Mouse (Mus musculus) regulatory T cell (primary cell): ENCODE data around the gene Sort1.

Experiments
- in situ Hi-C: fragments of 300-600 bp; cut with MboI, MseI; formaldehyde crosslinking; loops from one replicate; pipeline ENCODE4 v1.15.1; 2025; ENCODE audit warnings: high pct_unique_total_duplicates

Sort1 gene

DNA sequence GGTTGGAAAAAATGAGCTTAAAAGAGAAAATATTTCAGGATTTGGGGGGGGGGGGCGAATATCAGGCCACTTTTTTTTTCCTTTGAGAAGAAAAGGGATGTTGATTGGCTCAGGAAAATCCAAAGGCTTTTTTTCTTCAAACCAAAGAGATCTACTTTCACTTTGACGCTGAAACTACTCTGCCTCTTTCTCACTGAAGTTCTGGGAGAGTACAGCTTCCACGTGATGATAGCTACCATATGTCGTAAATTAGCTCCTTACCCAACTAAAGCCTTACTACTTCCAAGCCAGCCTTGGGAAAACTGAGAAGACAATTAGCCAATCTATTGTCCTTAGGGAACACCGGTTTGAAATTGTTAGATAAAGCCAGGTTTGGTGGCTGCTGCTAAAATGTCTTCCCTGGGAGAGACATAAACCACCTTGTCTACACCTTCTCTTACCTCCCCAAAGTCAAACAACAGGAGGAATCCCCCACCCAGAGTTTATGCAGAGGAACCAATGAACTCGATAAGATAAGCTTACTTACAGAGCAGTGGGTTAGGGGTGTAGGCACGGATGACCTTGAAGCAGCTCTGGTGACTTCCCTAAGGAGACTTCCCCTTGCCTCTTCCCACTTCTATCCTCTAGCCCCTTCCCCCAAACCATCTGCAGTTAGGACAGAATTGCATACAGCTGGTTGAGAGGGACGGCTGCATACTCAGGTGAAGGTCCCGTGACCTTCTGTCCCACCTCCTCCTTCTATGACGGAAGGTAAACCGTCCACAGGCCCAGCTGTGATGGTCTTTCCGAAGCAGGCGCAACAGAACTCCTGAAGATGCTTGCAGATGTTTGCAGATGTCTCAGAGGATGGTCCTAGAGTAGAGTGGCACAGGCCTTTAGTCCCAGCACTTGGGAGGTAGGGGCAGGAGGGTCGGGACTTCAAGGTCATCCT is 98.3 kb downstream of the Sort1 start:
- in situ Hi-C loops, result loop anchor here (10.0 kb wide), 1 partner anchor 217 kb away; no protein-coding TSS in a partner anchor

- in situ Hi-C loops, result loop anchor here (10.0 kb wide), 1 partner anchor 219 kb away; no protein-coding TSS in a partner anchor
Measured at GRCm38 (mm10) chr3:108383485-108384354, 99.8 kb downstream of the Sort1 start, which contains the start of gene Psrc1. Gene Psrc1, plus strand, starts transcription at chr3:108383839.

DNA sequence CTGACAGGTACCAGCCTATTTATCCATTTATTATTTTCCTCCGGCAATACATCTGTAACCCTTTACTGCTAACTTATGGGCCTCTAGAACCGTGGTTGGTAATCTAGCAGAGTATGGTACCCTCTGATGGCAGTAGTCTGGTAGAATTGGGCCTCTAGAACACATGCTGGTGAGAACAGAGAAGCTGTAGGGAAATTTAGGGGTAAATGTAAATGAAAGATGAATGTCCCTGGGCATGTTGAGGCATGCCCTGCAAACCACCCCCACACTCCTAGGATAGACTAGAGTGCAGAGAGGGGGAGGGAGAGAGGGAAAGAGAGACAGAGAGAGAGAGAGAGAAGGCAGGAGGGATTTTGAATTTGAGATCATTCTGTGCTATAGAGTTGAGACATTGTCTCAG is 100.5 kb downstream of the Sort1 start:
- in situ Hi-C loops, result loop anchor here (10.0 kb wide), 1 partner anchor 220 kb away; no protein-coding TSS in a partner anchor

GRCm38 (mm10) chr3:108386186-108386585 is 102.3 kb downstream of the Sort1 start:
- in situ Hi-C loops, result loop anchor here (5.0 to 10.0 kb wide), 2 partner anchors 109 to 221 kb away; no protein-coding TSS in a partner anchor

- in situ Hi-C loops, result loop anchor here (5.0 to 10.0 kb wide), 2 partner anchors 112 to 224 kb away; no protein-coding TSS in a partner anchor
Measured at GRCm38 (mm10) chr3:108389111-108389545, 105.2 kb downstream of the Sort1 start.

- in situ Hi-C loops, result no loop called here
Measured at GRCm38 (mm10) chr3:108392299-108392698, 108.4 kb downstream of the Sort1 start.

DNA sequence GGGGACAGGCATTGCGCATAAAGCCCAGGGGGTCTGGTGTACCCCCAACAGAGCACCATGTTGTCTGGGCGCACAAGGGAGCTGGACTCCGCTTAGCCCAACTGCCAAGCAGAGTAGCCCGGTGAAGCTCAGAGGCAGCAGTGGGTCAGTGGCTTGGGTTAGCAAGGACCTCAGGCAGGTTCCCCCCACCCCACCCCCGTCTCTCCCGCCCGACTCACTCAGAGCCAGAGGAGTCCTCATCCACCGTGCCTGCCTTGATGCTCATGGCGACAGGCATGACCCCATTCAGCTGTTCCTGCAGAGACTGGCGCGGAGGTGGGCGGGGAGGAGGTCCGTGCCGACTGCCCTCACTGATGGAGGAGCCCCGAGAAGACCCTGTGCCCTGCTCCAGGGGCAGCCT is 108.9 kb downstream of the Sort1 start:
- in situ Hi-C loops, result no loop called here

GRCm38 (mm10) chr3:108398281-108398680 is 114.4 kb downstream of the Sort1 start:
- in situ Hi-C loops, result no loop called here

DNA sequence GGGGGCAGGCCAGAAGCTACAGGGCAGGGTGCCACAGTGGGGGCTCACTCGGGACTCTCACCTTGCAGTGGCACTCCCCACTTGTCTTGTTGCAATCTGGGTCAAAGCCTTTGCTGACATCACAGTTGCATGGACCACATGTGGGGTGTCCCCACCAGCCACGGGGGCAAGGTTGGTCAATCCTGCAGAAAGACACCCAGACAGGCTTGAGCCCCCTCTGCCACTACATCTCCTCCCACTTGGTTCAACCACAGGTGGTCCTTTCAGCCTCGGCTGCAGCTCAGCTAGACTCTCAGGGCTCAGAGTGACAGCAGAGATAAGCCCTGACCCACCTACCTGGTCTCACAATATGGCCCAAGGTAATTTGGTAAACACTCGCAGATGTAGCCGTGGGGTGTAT is 116.6 kb downstream of the Sort1 start:
- in situ Hi-C loops, result loop anchor here (5.0 to 10.0 kb wide), 2 partner anchors 162 to 504 kb away; partner anchors contain the start of gene Tmem167b

- in situ Hi-C loops, result loop anchor here (5.0 to 10.0 kb wide), 2 partner anchors 160 to 503 kb away; partner anchors contain the start of gene Tmem167b
Measured at GRCm38 (mm10) chr3:108401692-108402527, 118.0 kb downstream of the Sort1 start.

GRCm38 (mm10) chr3:108402528-108402920 is 118.6 kb downstream of the Sort1 start:
- in situ Hi-C loops, result loop anchor here (5.0 to 10.0 kb wide), 2 partner anchors 160 to 502 kb away; partner anchors contain the start of gene Tmem167b

- in situ Hi-C loops, result loop anchor here (10.0 kb wide), 1 partner anchor 499 kb away; no protein-coding TSS in a partner anchor
Measured at GRCm38 (mm10) chr3:108405536-108406305, 121.8 kb downstream of the Sort1 start.

DNA sequence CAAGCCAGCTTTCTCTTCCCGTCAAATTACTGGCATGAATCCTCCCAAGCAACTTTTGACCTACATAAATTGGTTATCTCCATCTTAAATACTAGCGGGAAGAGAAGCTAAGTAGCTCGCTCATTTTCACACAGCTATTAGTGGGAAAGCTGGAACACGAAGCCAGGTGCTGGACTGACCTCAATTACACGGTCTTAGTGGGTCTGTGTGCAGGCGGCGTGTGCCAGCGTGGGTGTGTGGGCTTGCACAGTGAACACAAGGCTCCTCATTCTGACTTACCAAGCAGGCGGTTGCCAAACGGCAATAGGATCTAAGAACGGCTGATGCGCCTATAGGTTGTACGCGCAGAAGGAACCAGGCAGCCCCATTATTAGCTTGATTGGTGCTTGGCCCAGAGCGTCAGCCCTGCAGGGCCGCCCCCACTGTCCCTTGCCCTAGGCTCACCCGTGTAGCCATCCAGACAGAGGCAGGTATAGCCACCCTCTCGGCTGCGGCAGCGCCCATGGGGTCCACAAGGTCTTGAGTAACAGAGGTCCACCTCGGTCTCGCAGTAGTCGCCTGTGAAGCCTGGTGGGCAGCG is 122.5 kb downstream of the Sort1 start:
- in situ Hi-C loops, result loop anchor here (10.0 kb wide), 1 partner anchor 498 kb away; no protein-coding TSS in a partner anchor

GRCm38 (mm10) chr3:108408517-108409008 is 124.7 kb downstream of the Sort1 start:
- in situ Hi-C loops, result loop anchor here (10.0 kb wide), 1 partner anchor 496 kb away; no protein-coding TSS in a partner anchor

GRCm38 (mm10) chr3:108409656-108410358 is 125.9 kb downstream of the Sort1 start:
- in situ Hi-C loops, result loop anchor here (10.0 kb wide), 1 partner anchor 495 kb away; no protein-coding TSS in a partner anchor

DNA sequence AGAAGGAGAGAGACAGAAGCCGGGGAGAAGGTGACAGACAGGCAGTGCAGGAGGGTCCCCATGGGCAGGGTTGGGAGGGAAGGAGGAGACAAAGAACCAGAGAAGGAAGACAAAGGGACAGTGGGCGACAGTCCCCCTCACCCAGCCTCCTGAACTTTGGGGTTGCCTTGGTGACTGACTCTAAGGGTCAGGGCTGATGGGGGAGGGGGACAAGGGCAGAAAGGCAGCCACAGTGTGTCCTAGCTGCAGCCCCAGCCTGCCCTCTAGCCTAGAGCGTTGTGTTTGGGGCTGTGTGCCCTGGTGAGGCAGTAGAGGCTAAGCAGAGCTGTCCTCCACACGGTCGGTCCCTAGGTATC is 126.5 kb downstream of the Sort1 start:
- in situ Hi-C loops, result no loop called here
